Mouse (Mus musculus): Measurements from ENCODE around the gene Dennd1a.

DNA sequence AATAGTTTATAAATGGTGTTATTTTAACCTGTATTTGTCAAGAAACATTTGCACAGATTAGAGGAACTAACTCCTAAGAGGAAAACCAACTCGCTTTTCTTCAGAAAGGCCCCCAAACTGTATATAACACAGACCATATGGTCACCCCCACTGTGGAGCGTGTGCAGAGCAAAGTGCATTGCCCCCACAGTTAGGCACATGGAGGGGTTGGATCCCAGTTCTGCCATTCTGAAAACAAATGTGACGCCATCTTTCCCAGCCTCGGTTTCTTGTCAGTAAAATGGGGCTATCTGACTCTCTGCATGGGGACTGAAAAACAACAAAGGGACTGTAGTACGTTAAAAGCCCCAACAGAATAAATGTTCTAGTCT, 361.1 kb downstream of the Dennd1a start:
- TF ChIP-seq CTCF (IDR thresholded peaks at IDR 0.05; ENCODE audit: low read depth, low read length) (no peak), POLR2A (IDR thresholded peaks at IDR 0.05; ENCODE audit: extremely low read depth, insufficient read depth, low read length) (no peak)

All from liver, adult 2 months (tissue).